Mouse (Mus musculus) heart, embryonic 13.5 days (tissue): ENCODE measurements around the gene Nxf1. TPM values are rescaled to one million over a fixed set of nuclear protein-coding genes. Genes with fewer than 3 reads are reported as not detected.
A peak's percentile ranks its signal among the peaks of the same experiment; 100 is the strongest.
"Not testable (repeated sequence)": the region's sequence is repeated elsewhere in the genome, so short reads cannot be mapped to it uniquely, and the experiment has no call there.

Experiments used
- ATAC-seq: fragments of 200-750 bp; cut with Nextera tagmentation; 2 replicates; pipeline ENCODE4 v1.8.0; 2017; ENCODE audit warnings: moderate TSS enrichment; ENCODE audit not compliant: insufficient number of reproducible peaks, low FRiP score, low TSS enrichment; ENCODE audit errors: extremely low read depth
- H3K27ac ChIP-seq: fragments of 300-500 bp; sonication (generic); replicated peaks from 2 replicates; pipeline ENCODE4 v1.5.1; 2015; ENCODE audit warnings: moderate library complexity, mild to moderate bottlenecking, inconsistent platforms
- H3K27me3 ChIP-seq: fragments of 300-500 bp; sonication (generic); replicated peaks from 2 replicates; pipeline ENCODE4 v1.6.1; 2015; ENCODE audit warnings: mild to moderate bottlenecking, inconsistent platforms
- H3K36me3 ChIP-seq: fragments of 300-500 bp; sonication (generic); 2 replicates; pipeline ENCODE4 v1.6.1; 2015; ENCODE audit warnings: mild to moderate bottlenecking, inconsistent platforms
- H3K4me1 ChIP-seq: fragments of 300-500 bp; sonication (generic); 2 replicates; pipeline ENCODE4 v1.6.1; 2015; ENCODE audit warnings: inconsistent platforms
- H3K4me2 ChIP-seq: fragments of 300-500 bp; sonication (generic); 2 replicates; pipeline ENCODE4 v1.6.1; 2015; ENCODE audit warnings: inconsistent platforms, mild to moderate bottlenecking, moderate library complexity
- H3K4me3 ChIP-seq: fragments of 300-500 bp; sonication (generic); 2 replicates; pipeline ENCODE4 v1.5.1; 2015; ENCODE audit warnings: moderate library complexity, mild to moderate bottlenecking, inconsistent platforms
- H3K9ac ChIP-seq: fragments of 300-500 bp; sonication (generic); 2 replicates; pipeline ENCODE4 v1.6.1; 2015; ENCODE audit warnings: inconsistent platforms, mild to moderate bottlenecking, moderate library complexity
- H3K9me3 ChIP-seq: fragments of 300-500 bp; sonication (generic); 2 replicates; pipeline ENCODE4 v1.6.1; 2016; ENCODE audit warnings: inconsistent platforms
- WGBS: fragments of 180-500 bp; shearing (Covaris S2); methylation state at CpG from one replicate; pipeline ENCODE4 v1.1.7; 2015; ENCODE audit warnings: mixed read lengths; 5-methylcytosine and 5-hydroxymethylcytosine counted together
- polyA plus RNA-seq: library from polyadenylated mRNA; unstranded; fragments of >200 nt; fragmentation: Nextera tagmentation; extraction: Ambion mirVana; gene quantifications from 2 replicates; pipeline ENCODE4 v1.2.1, GENCODE M21; 2015

Gene Nxf1
- polyA plus RNA-seq, 1 experiment from 2014 or later, result 123 TPM

GRCm38 (mm10) chr19:8725081-8725613 lies 31.7 kb upstream of the Nxf1 start:
- Histone ChIP-seq H3K27ac (peak overlapping the region; percentile 95), H3K36me3 (peaks cover 33% of the 10 kb centered on the region), H3K9ac (peak overlapping the region; percentile 99), H3K4me3 (peak overlapping the region; percentile 93), H3K4me2 (peak overlapping the region; percentile 91), H3K9me3 (no peaks in the 10 kb centered on the region), H3K4me1 (peaks cover 39% of the 10 kb centered on the region), H3K27me3 (no peaks in the 10 kb centered on the region)
- ATAC-seq, result no peak
- 59% methylated on average over 4 of the region's 4 CpGs for WGBS

- Histone ChIP-seq H3K9me3 (no peaks in the 10 kb centered on the region), H3K9ac (no peak overlapping the region), H3K4me2 (no peak overlapping the region), H3K36me3 (peaks cover 33% of the 10 kb centered on the region), H3K4me1 (peaks cover 33% of the 10 kb centered on the region), H3K27ac (no peak overlapping the region), H3K4me3 (no peak overlapping the region), H3K27me3 (no peaks in the 10 kb centered on the region)
- no peak for ATAC-seq
- WGBS, result 26% methylated on average over 3 of the region's 3 CpGs
Observed at GRCm38 (mm10) chr19:8726609-8727390, 30.1 kb upstream of the Nxf1 start.

DNA sequence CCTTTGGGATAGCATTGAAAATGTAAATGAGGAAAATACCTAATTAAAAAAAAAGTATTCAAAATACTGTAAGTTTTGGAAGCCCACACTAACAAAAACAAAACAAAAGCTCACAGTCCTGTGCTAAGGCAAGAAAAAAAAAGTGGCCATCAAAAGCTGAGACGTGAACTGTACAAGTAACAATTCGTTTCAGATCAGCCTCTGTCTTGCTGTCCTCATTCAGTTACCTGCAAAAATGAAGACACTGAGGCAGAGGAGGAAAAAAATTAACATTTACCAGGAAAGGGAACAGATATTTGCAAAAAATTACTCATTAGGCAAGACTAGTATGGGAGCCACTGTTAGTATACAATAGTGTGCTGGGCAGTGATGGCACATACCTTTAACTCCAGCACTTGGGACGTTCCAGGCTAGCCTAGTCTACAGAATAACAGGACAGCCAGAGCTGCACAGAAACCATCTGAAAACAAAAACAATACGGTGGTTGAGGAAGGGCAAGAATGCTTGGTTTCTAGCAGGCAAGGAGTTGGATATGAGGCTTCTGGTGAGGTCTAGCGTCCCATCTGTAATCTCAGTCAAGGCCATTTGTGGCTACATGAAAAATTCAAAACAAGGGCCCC lies 29.3 kb upstream of the Nxf1 start:
- Histone ChIP-seq H3K9ac (no peak overlapping the region), H3K36me3 (peaks cover 33% of the 10 kb centered on the region), H3K9me3 (no peaks in the 10 kb centered on the region), H3K4me2 (no peak overlapping the region), H3K4me1 (peaks cover 27% of the 10 kb centered on the region), H3K27me3 (no peaks in the 10 kb centered on the region), H3K4me3 (no peak overlapping the region), H3K27ac (no peak overlapping the region)
- ATAC-seq, result no peak
- 24% methylated on average over 5 of the region's 5 CpGs for WGBS

DNA sequence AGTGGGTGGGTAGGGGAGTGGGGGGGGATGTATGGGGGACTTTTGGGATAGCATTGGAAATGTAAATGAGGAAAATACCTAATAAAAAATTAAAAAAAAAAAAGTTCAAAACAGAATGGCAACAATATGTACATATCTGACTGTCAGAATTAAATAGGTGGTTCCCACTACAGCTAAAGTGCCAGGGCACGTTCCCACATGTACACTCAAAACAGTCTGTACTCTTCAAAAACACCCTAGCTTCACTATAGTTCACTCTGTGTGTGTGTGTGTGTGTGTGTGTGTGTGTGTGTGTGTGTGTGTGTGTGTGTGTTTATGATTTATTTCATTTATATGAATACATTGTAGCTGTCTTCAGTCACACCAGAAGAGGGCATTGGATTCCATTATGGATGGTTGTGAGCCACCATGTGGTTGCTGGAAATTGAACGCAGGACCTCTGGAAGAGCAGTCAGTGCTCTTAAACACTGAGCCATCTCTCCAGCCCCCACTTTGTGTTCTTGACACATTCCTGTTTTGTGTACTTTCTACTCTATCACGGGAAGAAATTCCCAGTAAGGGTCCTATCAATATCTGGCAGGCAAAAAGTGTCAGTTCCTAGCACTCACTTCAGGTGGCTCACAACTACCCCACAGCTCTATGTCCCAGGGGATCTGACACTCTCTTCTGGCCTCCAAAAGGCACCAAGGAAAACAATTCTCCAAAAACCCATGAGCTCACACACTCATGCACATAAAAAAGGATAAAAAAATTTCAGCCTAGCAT lies 28.4 kb upstream of the Nxf1 start:
- not testable (repeated sequence) for ATAC-seq, H3K4me3 ChIP-seq, H3K4me2 ChIP-seq, H3K9me3 ChIP-seq, H3K9ac ChIP-seq, H3K27ac ChIP-seq, H3K27me3 ChIP-seq
- Histone ChIP-seq H3K4me1 (peaks cover 27% of the 10 kb centered on the region), H3K36me3 (peaks cover 33% of the 10 kb centered on the region)
- 53% methylated on average over 3 of the region's 3 CpGs for WGBS

DNA sequence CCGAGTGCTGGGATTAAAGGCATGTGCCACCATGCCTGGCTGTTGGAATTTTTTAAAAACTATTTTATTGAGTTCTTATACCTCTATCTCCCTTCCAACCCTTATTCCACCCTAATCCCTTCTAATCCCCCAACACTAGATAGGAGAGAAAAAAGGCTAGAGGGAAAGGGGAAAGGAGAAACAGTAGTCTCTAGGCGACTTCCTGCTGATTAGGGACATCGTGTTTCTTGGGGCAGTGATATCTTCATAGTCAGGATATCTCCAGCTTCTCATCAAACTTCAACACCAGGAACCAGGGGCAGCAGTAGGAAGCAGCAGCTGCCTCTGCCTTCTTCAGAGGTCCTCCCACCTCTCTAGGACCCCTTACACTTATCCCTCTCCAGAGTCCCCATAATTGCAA lies 22.5 kb upstream of the Nxf1 start:
- no peak for ATAC-seq
- Histone ChIP-seq H3K9ac (no peak overlapping the region), H3K27me3 (0 out of 2 replicates have a peak, but pooled peaks cover 4% of the 10 kb centered on the region), H3K9me3 (no peaks in the 10 kb centered on the region), H3K27ac (no peak overlapping the region), H3K4me3 (no peak overlapping the region), H3K4me2 (no peak overlapping the region), H3K4me1 (peaks cover 9% of the 10 kb centered on the region), H3K36me3 (peaks cover 18% of the 10 kb centered on the region)
- WGBS, result 55% methylated on average over 3 of the region's 3 CpGs

- ATAC-seq, result peak; percentile 80
- Histone ChIP-seq H3K4me1 (peaks cover 13% of the 10 kb centered on the region), H3K9ac (peak within 1 kb of the TSS; percentile 92), H3K27ac (peak within 1 kb of the TSS; percentile 74), H3K4me3 (peak within 1 kb of the TSS; percentile 96), H3K27me3 (0 out of 2 replicates have a peak, but pooled peaks cover 4% of the 10 kb centered on the region), H3K9me3 (no peaks in the 10 kb centered on the region), H3K4me2 (peak within 1 kb of the TSS; percentile 93), H3K36me3 (peaks cover 30% of the 10 kb centered on the region)
- under 1% methylated on average over 32 of the region's 32 CpGs for WGBS
Observed at GRCm38 (mm10) chr19:8735389-8736159, 21.3 kb upstream of the Nxf1 start, which contains the start of gene Wdr74. TSS of gene Wdr74 (plus strand) at chr19:8735827.

DNA sequence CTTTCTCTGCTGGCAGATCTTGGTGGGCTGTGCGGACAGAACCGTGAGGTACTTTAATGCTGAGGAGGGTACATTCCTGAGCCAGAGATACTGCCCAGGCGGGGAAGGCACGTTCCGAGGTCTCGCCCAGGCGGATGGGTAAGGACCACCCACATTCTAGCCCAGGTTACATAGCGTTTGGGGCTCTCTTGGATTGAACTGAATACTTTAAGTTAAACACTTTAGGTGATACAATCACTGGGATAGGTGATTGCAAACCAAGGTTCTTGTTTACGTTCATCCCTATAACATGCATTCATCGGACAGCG lies 20.8 kb upstream of the Nxf1 start:
- 2% methylated on average over 11 of the region's 11 CpGs for WGBS
- Histone ChIP-seq H3K4me2 (peak overlapping the region; percentile 93), H3K9ac (peak overlapping the region; percentile 92), H3K36me3 (peaks cover 33% of the 10 kb centered on the region), H3K27ac (peak overlapping the region; percentile 71), H3K4me3 (peak overlapping the region; percentile 96), H3K4me1 (peaks cover 18% of the 10 kb centered on the region), H3K9me3 (no peaks in the 10 kb centered on the region), H3K27me3 (0 out of 2 replicates have a peak, but pooled peaks cover 4% of the 10 kb centered on the region)
- peak; percentile 12; the same call in 1 of the 2 replicates for ATAC-seq

GRCm38 (mm10) chr19:8738911-8739310 lies 18.0 kb upstream of the Nxf1 start:
- no peak for ATAC-seq
- no peak overlapping the region for H3K9ac ChIP-seq
- H3K4me1 ChIP-seq, result peaks cover 34% of the 10 kb centered on the region
- no peak overlapping the region for H3K27ac ChIP-seq
- H3K27me3 ChIP-seq, result no peaks in the 10 kb centered on the region
- H3K9me3 ChIP-seq, result no peaks in the 10 kb centered on the region
- H3K4me2 ChIP-seq, result no peak overlapping the region
- peaks cover 46% of the 10 kb centered on the region for H3K36me3 ChIP-seq
- H3K4me3 ChIP-seq, result no peak overlapping the region
- WGBS, result 89% methylated on average over 7 of the region's 7 CpGs

GRCm38 (mm10) chr19:8739646-8740045 lies 17.2 kb upstream of the Nxf1 start:
- Histone ChIP-seq H3K9me3 (no peaks in the 10 kb centered on the region), H3K27ac (no peak overlapping the region), H3K4me2 (no peak overlapping the region), H3K36me3 (peaks cover 53% of the 10 kb centered on the region), H3K27me3 (no peaks in the 10 kb centered on the region), H3K4me1 (peaks cover 34% of the 10 kb centered on the region), H3K4me3 (no peak overlapping the region), H3K9ac (no peak overlapping the region)
- no peak for ATAC-seq
- 89% methylated on average over 6 of the region's 6 CpGs for WGBS

GRCm38 (mm10) chr19:8740603-8741002 lies 16.3 kb upstream of the Nxf1 start, which contains the start of gene 1700092M07Rik:
TSS of gene 1700092M07Rik (plus strand) at chr19:8740718.
- H3K36me3 ChIP-seq, result peaks cover 63% of the 10 kb centered on the region
- 67% methylated on average over 14 of the region's 14 CpGs for WGBS

More at GRCm38 (mm10) chr19:8740603-8741002, 16.3 kb upstream of the Nxf1 start, which contains the start of gene 1700092M07Rik:
- H3K9me3 ChIP-seq, result no peaks in the 10 kb centered on the region
- H3K27ac ChIP-seq, result peak within 1 kb of the TSS; percentile 98
- H3K27me3 ChIP-seq, result no peaks in the 10 kb centered on the region
- peak within 1 kb of the TSS; percentile 98 for H3K4me3 ChIP-seq
- peaks cover 30% of the 10 kb centered on the region for H3K4me1 ChIP-seq
- H3K9ac ChIP-seq, result peak within 1 kb of the TSS; percentile 97
- H3K4me2 ChIP-seq, result peak within 1 kb of the TSS; percentile 100
- no peak for ATAC-seq
